Mouse (Mus musculus): ENCODE measurements around the gene Sap30l. TPM values are rescaled to one million over a fixed set of nuclear protein-coding genes. Genes with fewer than 3 reads are reported as not detected.

The Sap30l gene
- polyA plus RNA-seq, 1 experiment from 2014 or later, result 7.5 TPM

- Histone ChIP-seq H3K27me3 (replicated peaks; ENCODE audit: control insufficient read depth, insufficient read depth, low read length) (no peaks in the 10 kb centered on the region), H3K27ac (ENCODE audit: low read depth, low read length) (no peak overlapping the region), H3K36me3 (ENCODE audit: control insufficient read depth, insufficient read depth, low read length) (no peaks in the 10 kb centered on the region), H3K9me3 (ENCODE audit: control insufficient read depth, low read length) (no peaks in the 10 kb centered on the region), H3K9ac (ENCODE audit: low read depth, low read length) (no peak overlapping the region), H3K4me3 (ENCODE audit: low read depth, low read length) (no peak overlapping the region), H3K4me2 (no peak overlapping the region), H3K4me1 (replicated peaks; ENCODE audit: control insufficient read depth, insufficient read depth, low read length) (no peaks in the 10 kb centered on the region)
- 94% methylated on average over 5 of the region's 5 CpGs for WGBS
- ATAC-seq (replicated peaks; ENCODE audit: low FRiP score) (no peak), DNase-seq (ENCODE audit: low spot score) (no peak)
Measured at GRCm38 (mm10) chr11:57770776-57771175, 30.7 kb upstream of the Sap30l start.

- H3K9me3 ChIP-seq (ENCODE audit: control insufficient read depth, low read length), result no peaks in the 10 kb centered on the region
- 87% methylated on average over 8 of the region's 8 CpGs for WGBS
Measured at GRCm38 (mm10) chr11:57771676-57772075, 29.8 kb upstream of the Sap30l start.

DNA sequence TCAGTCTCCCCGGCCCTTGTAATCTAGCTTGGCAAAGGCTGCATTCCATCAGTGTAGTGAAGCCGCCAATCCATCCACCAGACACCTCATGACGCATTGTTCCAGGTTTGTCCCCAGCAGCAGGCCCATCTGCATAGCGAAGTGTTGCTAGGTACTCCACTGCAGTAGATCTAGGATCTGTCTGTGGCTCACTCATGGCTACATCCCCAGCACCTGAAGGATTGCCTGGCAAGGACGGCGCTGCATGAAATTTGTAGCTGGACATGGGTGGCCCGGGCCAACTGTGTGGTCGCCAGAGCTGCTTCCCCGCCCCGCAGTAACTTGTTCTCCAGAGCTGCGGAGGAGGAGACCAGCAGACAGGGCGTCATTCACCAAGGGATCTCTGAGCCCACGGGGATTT, 28.0 kb upstream of the Sap30l start:
- no peak overlapping the region for H3K4me2 ChIP-seq
- H3K4me1 ChIP-seq (replicated peaks; ENCODE audit: control insufficient read depth, insufficient read depth, low read length), result peaks cover 3% of the 10 kb centered on the region; the same call in 1 of the 2 replicates
- no peak for ATAC-seq (replicated peaks; ENCODE audit: low FRiP score)
- H3K9me3 ChIP-seq (ENCODE audit: control insufficient read depth, low read length), result no peaks in the 10 kb centered on the region
- no peaks in the 10 kb centered on the region for H3K27me3 ChIP-seq (replicated peaks; ENCODE audit: control insufficient read depth, insufficient read depth, low read length)
- H3K9ac ChIP-seq (ENCODE audit: low read depth, low read length), result no peak overlapping the region
- no peak overlapping the region for H3K27ac ChIP-seq (ENCODE audit: low read depth, low read length)
- no peak overlapping the region for H3K4me3 ChIP-seq (ENCODE audit: low read depth, low read length)
- 50% methylated on average over 13 of the region's 13 CpGs for WGBS
- no peaks in the 10 kb centered on the region for H3K36me3 ChIP-seq (ENCODE audit: control insufficient read depth, insufficient read depth, low read length)
- no peak for DNase-seq (ENCODE audit: low spot score)

More at GRCm38 (mm10) chr11:57771676-57772075, 29.8 kb upstream of the Sap30l start:
- DNase-seq (ENCODE audit: low spot score) (no peak), ATAC-seq (replicated peaks; ENCODE audit: low FRiP score) (no peak)
- H3K4me2 ChIP-seq, result no peak overlapping the region
- no peaks in the 10 kb centered on the region for H3K4me1 ChIP-seq (replicated peaks; ENCODE audit: control insufficient read depth, insufficient read depth, low read length)
- no peak overlapping the region for H3K9ac ChIP-seq (ENCODE audit: low read depth, low read length)
- H3K27me3 ChIP-seq (replicated peaks; ENCODE audit: control insufficient read depth, insufficient read depth, low read length), result no peaks in the 10 kb centered on the region
- no peaks in the 10 kb centered on the region for H3K36me3 ChIP-seq (ENCODE audit: control insufficient read depth, insufficient read depth, low read length)
- no peak overlapping the region for H3K27ac ChIP-seq (ENCODE audit: low read depth, low read length)
- no peak overlapping the region for H3K4me3 ChIP-seq (ENCODE audit: low read depth, low read length)

DNA sequence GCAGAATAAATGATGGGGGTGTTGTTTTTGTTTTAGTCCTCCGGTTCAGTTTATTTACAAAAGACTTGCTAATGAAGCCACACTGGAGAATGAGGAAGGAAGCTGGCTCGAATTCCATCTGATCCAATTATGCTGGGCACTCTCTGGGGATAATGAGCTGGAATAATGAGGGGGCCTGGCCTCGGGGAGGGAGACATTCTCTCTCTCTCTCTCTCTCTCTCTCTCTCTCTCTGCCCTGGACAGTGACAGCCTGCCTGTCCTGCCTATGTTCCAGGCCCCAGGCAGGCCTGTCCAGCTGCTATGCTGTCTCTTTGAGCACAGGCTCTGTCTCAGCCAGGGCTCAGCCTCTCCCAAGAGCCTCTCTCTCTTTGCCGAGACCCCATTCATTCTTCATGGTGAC, 27.5 kb upstream of the Sap30l start:
- ATAC-seq (replicated peaks; ENCODE audit: low FRiP score) (no peak), DNase-seq (ENCODE audit: low spot score) (no peak)
- Histone ChIP-seq H3K27ac (ENCODE audit: low read depth, low read length) (no peak overlapping the region), H3K9ac (ENCODE audit: low read depth, low read length) (no peak overlapping the region), H3K4me3 (ENCODE audit: low read depth, low read length) (no peak overlapping the region), H3K36me3 (ENCODE audit: control insufficient read depth, insufficient read depth, low read length) (no peaks in the 10 kb centered on the region), H3K4me1 (replicated peaks; ENCODE audit: control insufficient read depth, insufficient read depth, low read length) (peaks cover 3% of the 10 kb centered on the region; the same call in 1 of the 2 replicates), H3K9me3 (ENCODE audit: control insufficient read depth, low read length) (no peaks in the 10 kb centered on the region), H3K27me3 (replicated peaks; ENCODE audit: control insufficient read depth, insufficient read depth, low read length) (no peaks in the 10 kb centered on the region), H3K4me2 (no peak overlapping the region)
- 39% methylated on average over 4 of the region's 4 CpGs for WGBS

DNA sequence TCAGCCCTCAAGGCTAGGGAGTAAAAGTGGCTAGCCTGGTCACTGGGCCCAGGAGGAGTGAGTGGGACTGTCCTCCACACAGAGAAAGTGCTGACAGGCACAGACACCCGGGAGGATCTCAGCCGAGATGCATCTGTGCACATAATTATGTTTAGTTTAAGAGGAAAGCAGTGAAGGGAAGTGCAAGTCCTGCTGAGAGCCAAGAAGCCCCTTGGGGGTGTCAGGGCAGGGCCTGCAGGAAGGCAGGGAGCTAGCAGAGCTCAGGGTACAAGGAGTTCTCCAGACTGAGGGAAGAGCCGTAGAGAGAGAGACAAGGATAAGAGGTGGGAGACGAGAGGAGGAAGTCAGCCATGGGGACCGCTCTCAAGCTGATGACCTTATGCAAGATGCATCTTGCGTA, 25.6 kb upstream of the Sap30l start:
- Histone ChIP-seq H3K36me3 (ENCODE audit: control insufficient read depth, insufficient read depth, low read length) (no peaks in the 10 kb centered on the region), H3K4me3 (ENCODE audit: low read depth, low read length) (no peak overlapping the region), H3K9ac (ENCODE audit: low read depth, low read length) (no peak overlapping the region), H3K27ac (ENCODE audit: low read depth, low read length) (no peak overlapping the region), H3K4me1 (replicated peaks; ENCODE audit: control insufficient read depth, insufficient read depth, low read length) (peaks cover 3% of the 10 kb centered on the region; the same call in 1 of the 2 replicates), H3K27me3 (replicated peaks; ENCODE audit: control insufficient read depth, insufficient read depth, low read length) (no peaks in the 10 kb centered on the region), H3K9me3 (ENCODE audit: control insufficient read depth, low read length) (no peaks in the 10 kb centered on the region), H3K4me2 (no peak overlapping the region)
- WGBS, result 67% methylated on average over 6 of the region's 6 CpGs
- ATAC-seq (replicated peaks; ENCODE audit: low FRiP score), result no peak
- DNase-seq (ENCODE audit: low spot score), result no peak

- Histone ChIP-seq H3K4me1 (replicated peaks; ENCODE audit: control insufficient read depth, insufficient read depth, low read length) (peaks cover 3% of the 10 kb centered on the region; the same call in 1 of the 2 replicates), H3K36me3 (ENCODE audit: control insufficient read depth, insufficient read depth, low read length) (no peaks in the 10 kb centered on the region), H3K27ac (ENCODE audit: low read depth, low read length) (no peak overlapping the region), H3K9ac (ENCODE audit: low read depth, low read length) (no peak overlapping the region), H3K9me3 (ENCODE audit: control insufficient read depth, low read length) (no peaks in the 10 kb centered on the region), H3K4me2 (no peak overlapping the region), H3K4me3 (ENCODE audit: low read depth, low read length) (no peak overlapping the region), H3K27me3 (replicated peaks; ENCODE audit: control insufficient read depth, insufficient read depth, low read length) (no peaks in the 10 kb centered on the region)
- DNase-seq (ENCODE audit: low spot score) (no peak), ATAC-seq (replicated peaks; ENCODE audit: low FRiP score) (no peak)
- 90% methylated on average over 3 of the region's 3 CpGs for WGBS
Measured at GRCm38 (mm10) chr11:57776546-57776945, 24.9 kb upstream of the Sap30l start.

DNA sequence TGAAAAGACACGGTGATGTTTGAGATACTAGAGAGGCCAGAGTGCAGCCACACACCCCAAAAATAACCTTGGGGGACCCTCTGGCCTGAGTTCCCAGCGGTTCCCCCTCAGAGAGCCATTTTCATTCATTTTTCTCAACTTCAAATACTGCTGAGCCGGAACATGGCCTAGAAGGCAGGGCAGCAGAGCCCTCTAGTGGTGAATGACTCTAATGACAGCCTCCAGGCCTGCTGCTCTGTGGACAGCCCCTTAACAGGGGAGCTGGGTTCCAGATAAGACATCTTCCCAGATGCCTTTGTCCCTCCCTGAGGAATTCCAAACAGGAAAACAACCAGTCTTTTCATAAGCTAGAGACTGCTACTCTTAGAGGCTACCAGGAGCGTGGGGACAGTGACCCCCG, 23.1 kb upstream of the Sap30l start:
- DNase-seq (ENCODE audit: low spot score), result peak; percentile 60
- Histone ChIP-seq H3K36me3 (ENCODE audit: control insufficient read depth, insufficient read depth, low read length) (no peaks in the 10 kb centered on the region; the same call in 1 of the 2 replicates), H3K9ac (ENCODE audit: low read depth, low read length) (no peak overlapping the region), H3K4me3 (ENCODE audit: low read depth, low read length) (no peak overlapping the region), H3K27me3 (replicated peaks; ENCODE audit: control insufficient read depth, insufficient read depth, low read length) (no peaks in the 10 kb centered on the region), H3K4me2 (no peak overlapping the region), H3K9me3 (ENCODE audit: control insufficient read depth, low read length) (no peaks in the 10 kb centered on the region), H3K4me1 (replicated peaks; ENCODE audit: control insufficient read depth, insufficient read depth, low read length) (peaks cover 3% of the 10 kb centered on the region; the same call in 1 of the 2 replicates), H3K27ac (ENCODE audit: low read depth, low read length) (no peak overlapping the region)
- ATAC-seq (replicated peaks; ENCODE audit: low FRiP score), result peak; percentile 32; the same call in 1 of the 2 replicates
- 18% methylated on average over 5 of the region's 5 CpGs for WGBS

DNA sequence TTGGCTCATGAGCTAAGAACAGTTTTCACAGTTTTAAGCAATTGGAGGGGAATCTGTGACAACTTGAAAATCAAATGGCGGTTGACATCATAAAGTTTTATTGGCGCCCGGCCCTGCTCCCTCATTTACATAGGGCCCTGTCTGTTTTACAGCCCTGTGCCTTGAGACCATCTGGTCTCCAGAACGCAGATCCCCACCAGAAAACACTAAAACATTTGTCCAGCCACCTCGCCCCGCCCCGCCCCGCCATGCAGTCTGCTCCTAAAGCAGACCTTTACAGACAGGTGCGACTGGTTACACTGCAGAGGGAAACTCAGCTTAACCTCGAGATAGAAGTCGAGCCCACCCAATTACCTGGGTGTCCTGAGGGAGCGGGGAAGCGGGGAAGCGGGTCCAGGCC, 21.6 kb upstream of the Sap30l start:
- Histone ChIP-seq H3K36me3 (ENCODE audit: control insufficient read depth, insufficient read depth, low read length) (no peaks in the 10 kb centered on the region; the same call in 1 of the 2 replicates), H3K27me3 (replicated peaks; ENCODE audit: control insufficient read depth, insufficient read depth, low read length) (no peaks in the 10 kb centered on the region), H3K9me3 (ENCODE audit: control insufficient read depth, low read length) (no peaks in the 10 kb centered on the region), H3K4me2 (no peak overlapping the region), H3K4me3 (ENCODE audit: low read depth, low read length) (no peak overlapping the region), H3K4me1 (replicated peaks; ENCODE audit: control insufficient read depth, insufficient read depth, low read length) (peaks cover 3% of the 10 kb centered on the region; the same call in 1 of the 2 replicates), H3K27ac (ENCODE audit: low read depth, low read length) (no peak overlapping the region), H3K9ac (ENCODE audit: low read depth, low read length) (no peak overlapping the region)
- WGBS, result 87% methylated on average over 14 of the region's 14 CpGs
- no peak for DNase-seq (ENCODE audit: low spot score)
- no peak for ATAC-seq (replicated peaks; ENCODE audit: low FRiP score)

GRCm38 (mm10) chr11:57786616-57787418, 14.6 kb upstream of the Sap30l start:
- 60% methylated on average over 18 of the region's 18 CpGs for WGBS
- no peak overlapping the region for H3K27ac ChIP-seq (ENCODE audit: low read depth, low read length)
- H3K4me2 ChIP-seq, result no peak overlapping the region

More at GRCm38 (mm10) chr11:57786616-57787418, 14.6 kb upstream of the Sap30l start:
- Histone ChIP-seq H3K27me3 (replicated peaks; ENCODE audit: control insufficient read depth, insufficient read depth, low read length) (no peaks in the 10 kb centered on the region), H3K9me3 (ENCODE audit: control insufficient read depth, low read length) (no peaks in the 10 kb centered on the region), H3K4me3 (ENCODE audit: low read depth, low read length) (no peak overlapping the region), H3K36me3 (ENCODE audit: control insufficient read depth, insufficient read depth, low read length) (no peaks in the 10 kb centered on the region; the same call in 1 of the 2 replicates), H3K4me1 (replicated peaks; ENCODE audit: control insufficient read depth, insufficient read depth, low read length) (no peaks in the 10 kb centered on the region), H3K9ac (ENCODE audit: low read depth, low read length) (no peak overlapping the region)
- DNase-seq (ENCODE audit: low spot score) (no peak), ATAC-seq (replicated peaks; ENCODE audit: low FRiP score) (no peak)
